Mouse (Mus musculus) midbrain, embryonic 15.5 days (tissue): ENCODE measurements at regions not wholly inside any gene's neighbourhood (a gene's known extent, or its start where the extent isn't known, plus 50 kb on each side); places are given as distances from the start of the nearest gene placed in this dataset.

ENCODE experiments used
- ATAC-seq: fragments of 200-750 bp; cut with Nextera tagmentation; replicated peaks from 2 replicates; pipeline ENCODE4 v1.8.0; 2017; ENCODE audit warnings: moderate TSS enrichment
- H3K27ac ChIP-seq: fragments of 300-500 bp; sonication (generic); 2 replicates; pipeline ENCODE4 v1.5.1; 2015; ENCODE audit warnings: mild to moderate bottlenecking, inconsistent platforms
- H3K27me3 ChIP-seq: fragments of 300-500 bp; sonication (generic); replicated peaks from 2 replicates; pipeline ENCODE4 v1.6.1; 2015; ENCODE audit warnings: inconsistent platforms
- H3K36me3 ChIP-seq: fragments of 300-500 bp; sonication (generic); replicated peaks from 2 replicates; pipeline ENCODE4 v1.6.1; 2015; ENCODE audit warnings: inconsistent platforms
- H3K4me1 ChIP-seq: fragments of 300-500 bp; sonication (generic); 2 replicates; pipeline ENCODE4 v1.6.1; 2015; ENCODE audit warnings: inconsistent platforms
- H3K4me2 ChIP-seq: fragments of 300-500 bp; sonication (generic); 2 replicates; pipeline ENCODE4 v1.6.1; 2015; ENCODE audit warnings: inconsistent platforms, mild to moderate bottlenecking, moderate library complexity
- H3K4me3 ChIP-seq: fragments of 300-500 bp; sonication (generic); 2 replicates; pipeline ENCODE4 v1.5.1; 2015; ENCODE audit warnings: mild to moderate bottlenecking, inconsistent platforms
- H3K9ac ChIP-seq: fragments of 300-500 bp; sonication (generic); 2 replicates; pipeline ENCODE4 v1.6.1; 2015; ENCODE audit warnings: mild to moderate bottlenecking, inconsistent platforms
- H3K9me3 ChIP-seq: fragments of 300-500 bp; sonication (generic); 2 replicates; pipeline ENCODE4 v1.6.1; 2016; ENCODE audit warnings: inconsistent platforms
- WGBS: fragments of 180-500 bp; shearing (Covaris S2); methylation state at CpG from one replicate; pipeline ENCODE4 v1.1.7; 2015; ENCODE audit warnings: mixed read lengths; 5-methylcytosine and 5-hydroxymethylcytosine counted together

- Histone ChIP-seq H3K27ac (no peak overlapping the region), H3K27me3 (no peaks in the 10 kb centered on the region), H3K4me2 (no peak overlapping the region), H3K4me1 (no peaks in the 10 kb centered on the region), H3K9ac (no peak overlapping the region), H3K36me3 (no peaks in the 10 kb centered on the region), H3K4me3 (no peak overlapping the region), H3K9me3 (no peaks in the 10 kb centered on the region)
- no peak for ATAC-seq
- WGBS = 79% methylated on average over 3 of the region's 3 CpGs
Observed at GRCm38 (mm10) chr10:68897524-68897923, 174.1 kb downstream of the Tmem26 start.

GRCm38 (mm10) chr10:68901168-68901567, 177.7 kb downstream of the Tmem26 start:
- H3K36me3 ChIP-seq = no peaks in the 10 kb centered on the region
- ATAC-seq = no peak
- H3K9ac ChIP-seq = no peak overlapping the region
- no peak overlapping the region for H3K4me3 ChIP-seq
- H3K27me3 ChIP-seq = no peaks in the 10 kb centered on the region
- H3K4me2 ChIP-seq = no peak overlapping the region
- no peaks in the 10 kb centered on the region for H3K4me1 ChIP-seq
- H3K27ac ChIP-seq = no peak overlapping the region
- no peaks in the 10 kb centered on the region for H3K9me3 ChIP-seq
- WGBS = 80% methylated on average over 4 of the region's 4 CpGs

- no peaks in the 10 kb centered on the region for H3K9me3 ChIP-seq
- H3K4me1 ChIP-seq = no peaks in the 10 kb centered on the region
- H3K27me3 ChIP-seq = no peaks in the 10 kb centered on the region
- no peak for ATAC-seq
- H3K4me3 ChIP-seq = no peak overlapping the region
- H3K9ac ChIP-seq = no peak overlapping the region
- WGBS = 23% methylated on average over 3 of the region's 3 CpGs
- no peak overlapping the region for H3K27ac ChIP-seq
- no peak overlapping the region for H3K4me2 ChIP-seq
- no peaks in the 10 kb centered on the region for H3K36me3 ChIP-seq
Observed at GRCm38 (mm10) chr10:68902670-68903069, 179.2 kb downstream of the Tmem26 start.

GRCm38 (mm10) chr10:68904337-68904736, 180.9 kb downstream of the Tmem26 start:
- Histone ChIP-seq H3K4me3 (no peak overlapping the region), H3K27me3 (no peaks in the 10 kb centered on the region), H3K27ac (no peak overlapping the region), H3K9ac (no peak overlapping the region), H3K4me2 (no peak overlapping the region), H3K9me3 (no peaks in the 10 kb centered on the region), H3K36me3 (no peaks in the 10 kb centered on the region), H3K4me1 (peaks cover 6% of the 10 kb centered on the region; the same call in 1 of the 2 replicates)
- 96% methylated on average over 10 of the region's 10 CpGs for WGBS
- no peak for ATAC-seq

GRCm38 (mm10) chr10:68908236-68908635, 184.8 kb downstream of the Tmem26 start:
- no peak overlapping the region for H3K27ac ChIP-seq
- 16% methylated on average over 5 of the region's 5 CpGs for WGBS
- H3K27me3 ChIP-seq = no peaks in the 10 kb centered on the region
- H3K4me1 ChIP-seq = peaks cover 6% of the 10 kb centered on the region; the same call in 1 of the 2 replicates
- H3K36me3 ChIP-seq = no peaks in the 10 kb centered on the region
- no peaks in the 10 kb centered on the region for H3K9me3 ChIP-seq
- no peak overlapping the region for H3K4me2 ChIP-seq
- H3K4me3 ChIP-seq = no peak overlapping the region
- no peak for ATAC-seq
- no peak overlapping the region for H3K9ac ChIP-seq

GRCm38 (mm10) chr10:68909018-68909417, 185.6 kb downstream of the Tmem26 start:
- Histone ChIP-seq H3K36me3 (no peaks in the 10 kb centered on the region), H3K27me3 (no peaks in the 10 kb centered on the region), H3K4me3 (peak overlapping the region; percentile 23), H3K4me2 (peak overlapping the region; percentile 43), H3K27ac (peak overlapping the region; percentile 72), H3K9me3 (no peaks in the 10 kb centered on the region), H3K4me1 (peaks cover 6% of the 10 kb centered on the region; the same call in 1 of the 2 replicates), H3K9ac (peak overlapping the region; percentile 17; the same call in 1 of the 2 replicates)
- WGBS = 26% methylated on average over 10 of the region's 10 CpGs
- ATAC-seq = peak; percentile 86

GRCm38 (mm10) chr10:68916147-68916546, 192.7 kb downstream of the Tmem26 start:
- Histone ChIP-seq H3K4me3 (no peak overlapping the region), H3K4me2 (no peak overlapping the region), H3K9me3 (no peaks in the 10 kb centered on the region), H3K9ac (no peak overlapping the region), H3K36me3 (no peaks in the 10 kb centered on the region), H3K27ac (no peak overlapping the region), H3K27me3 (no peaks in the 10 kb centered on the region), H3K4me1 (no peaks in the 10 kb centered on the region)
- ATAC-seq = no peak
- 83% methylated on average over 7 of the region's 7 CpGs for WGBS

GRCm38 (mm10) chr10:68935843-68936242, 212.4 kb downstream of the Tmem26 start:
- ATAC-seq = no peak
- Histone ChIP-seq H3K9me3 (no peaks in the 10 kb centered on the region), H3K36me3 (no peaks in the 10 kb centered on the region), H3K9ac (no peak overlapping the region), H3K4me3 (no peak overlapping the region), H3K4me1 (no peaks in the 10 kb centered on the region), H3K27ac (no peak overlapping the region), H3K27me3 (no peaks in the 10 kb centered on the region), H3K4me2 (no peak overlapping the region)
- WGBS = 85% methylated on average over 5 of the region's 5 CpGs

GRCm38 (mm10) chr10:68943239-68943638, 208.0 kb upstream of the Rhobtb1 start:
- 65% methylated on average over 6 of the region's 6 CpGs for WGBS

GRCm38 (mm10) chr10:68956539-68956938, 194.7 kb upstream of the Rhobtb1 start:
- H3K9me3 ChIP-seq = no peaks in the 10 kb centered on the region
- no peak overlapping the region for H3K4me3 ChIP-seq
- H3K4me2 ChIP-seq = no peak overlapping the region
- H3K27me3 ChIP-seq = no peaks in the 10 kb centered on the region
- no peak for ATAC-seq
- H3K9ac ChIP-seq = no peak overlapping the region
- H3K4me1 ChIP-seq = no peaks in the 10 kb centered on the region
- no peaks in the 10 kb centered on the region for H3K36me3 ChIP-seq
- WGBS = 74% methylated on average over 7 of the region's 7 CpGs
- no peak overlapping the region for H3K27ac ChIP-seq

More at GRCm38 (mm10) chr10:68943239-68943638, 208.0 kb upstream of the Rhobtb1 start:
- H3K9ac ChIP-seq = no peak overlapping the region
- ATAC-seq = no peak
- no peak overlapping the region for H3K4me2 ChIP-seq
- H3K27ac ChIP-seq = no peak overlapping the region
- no peak overlapping the region for H3K4me3 ChIP-seq
- H3K27me3 ChIP-seq = no peaks in the 10 kb centered on the region
- H3K4me1 ChIP-seq = no peaks in the 10 kb centered on the region
- no peaks in the 10 kb centered on the region for H3K9me3 ChIP-seq
- H3K36me3 ChIP-seq = no peaks in the 10 kb centered on the region

GRCm38 (mm10) chr10:68961376-68961775, 189.9 kb upstream of the Rhobtb1 start:
- no peaks in the 10 kb centered on the region for H3K9me3 ChIP-seq
- no peak overlapping the region for H3K4me3 ChIP-seq
- WGBS = 94% methylated on average over 1 of the region's 1 CpGs
- no peak overlapping the region for H3K4me2 ChIP-seq
- no peak overlapping the region for H3K9ac ChIP-seq
- no peaks in the 10 kb centered on the region for H3K36me3 ChIP-seq
- no peaks in the 10 kb centered on the region for H3K27me3 ChIP-seq
- no peaks in the 10 kb centered on the region for H3K4me1 ChIP-seq
- no peak for ATAC-seq
- H3K27ac ChIP-seq = no peak overlapping the region

GRCm38 (mm10) chr10:68963090-68963489, 188.1 kb upstream of the Rhobtb1 start:
- Histone ChIP-seq H3K4me1 (peaks cover 9% of the 10 kb centered on the region), H3K4me3 (no peak overlapping the region), H3K4me2 (no peak overlapping the region), H3K9me3 (no peaks in the 10 kb centered on the region), H3K9ac (no peak overlapping the region), H3K27ac (no peak overlapping the region), H3K27me3 (no peaks in the 10 kb centered on the region), H3K36me3 (no peaks in the 10 kb centered on the region)
- ATAC-seq = no peak
- WGBS = 71% methylated on average over 8 of the region's 8 CpGs

GRCm38 (mm10) chr10:68965271-68965670, 186.0 kb upstream of the Rhobtb1 start:
- WGBS = 95% methylated on average over 1 of the region's 1 CpGs
- H3K36me3 ChIP-seq = no peaks in the 10 kb centered on the region
- H3K27ac ChIP-seq = no peak overlapping the region
- peaks cover 17% of the 10 kb centered on the region for H3K4me1 ChIP-seq
- no peaks in the 10 kb centered on the region for H3K27me3 ChIP-seq
- no peak for ATAC-seq
- no peaks in the 10 kb centered on the region for H3K9me3 ChIP-seq
- no peak overlapping the region for H3K4me3 ChIP-seq
- no peak overlapping the region for H3K9ac ChIP-seq
- no peak overlapping the region for H3K4me2 ChIP-seq
